Mouse (Mus musculus): ENCODE results near the gene Fbxl19. TPM values are rescaled to one million over a fixed set of nuclear protein-coding genes. Genes with fewer than 3 reads are reported as not detected.

The Fbxl19 gene
- polyA plus RNA-seq, 1 experiment from 2014 or later = 2.9 TPM

- H3K9ac ChIP-seq = no peak overlapping the region
- WGBS (ENCODE audit: insufficient replicate concordance) = 85% methylated on average over 27 of the region's 27 CpGs
- H3K4me1 ChIP-seq (replicated peaks) = peaks cover 6% of the 10 kb centered on the region; the same call in 1 of the 2 replicates
- no peak for ATAC-seq (ENCODE audit: insufficient read depth)
- H3K4me2 ChIP-seq = no peak overlapping the region
- H3K27me3 ChIP-seq = no peaks in the 10 kb centered on the region
- peaks cover 20% of the 10 kb centered on the region for H3K36me3 ChIP-seq (replicated peaks)
- no peaks in the 10 kb centered on the region for H3K9me3 ChIP-seq (replicated peaks)
- no peak overlapping the region for H3K27ac ChIP-seq (replicated peaks)
- H3K4me3 ChIP-seq (replicated peaks) = no peak overlapping the region
Measured at GRCm38 (mm10) chr7:127752069-127752468, 7.7 kb downstream of the Fbxl19 start.

- no peak overlapping the region for H3K27ac ChIP-seq (replicated peaks)
- peaks cover 20% of the 10 kb centered on the region for H3K36me3 ChIP-seq (replicated peaks)
- H3K9me3 ChIP-seq (replicated peaks) = no peaks in the 10 kb centered on the region
- no peak overlapping the region for H3K9ac ChIP-seq
- no peak overlapping the region for H3K4me3 ChIP-seq (replicated peaks)
- H3K4me1 ChIP-seq (replicated peaks) = no peaks in the 10 kb centered on the region
- H3K4me2 ChIP-seq = no peak overlapping the region
- 57% methylated on average over 5 of the region's 5 CpGs for WGBS (ENCODE audit: insufficient replicate concordance)
- ATAC-seq (ENCODE audit: insufficient read depth) = no peak
- H3K27me3 ChIP-seq = no peaks in the 10 kb centered on the region
Measured at GRCm38 (mm10) chr7:127753158-127753557, 8.8 kb downstream of the Fbxl19 start.

DNA sequence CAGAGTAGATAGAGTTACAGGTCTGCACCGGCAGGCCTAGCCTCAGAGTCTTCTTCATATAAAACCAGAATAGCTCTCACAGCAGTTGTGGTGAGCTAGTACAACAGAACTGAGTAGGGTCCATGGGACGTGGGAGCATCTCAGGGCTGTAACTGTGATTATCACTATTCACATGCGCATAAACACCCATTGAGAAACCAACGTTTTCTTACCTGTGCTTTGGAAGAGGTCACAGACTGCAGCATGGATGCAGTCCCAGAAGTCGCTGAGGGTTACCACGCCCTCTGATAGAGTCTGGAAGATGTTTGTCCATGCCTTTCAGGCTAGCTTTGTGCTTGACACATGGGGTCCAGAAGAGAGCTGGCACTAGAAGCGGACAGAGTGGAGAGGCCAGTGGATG, 9.4 kb downstream of the Fbxl19 start:
- Histone ChIP-seq H3K27ac (replicated peaks) (no peak overlapping the region), H3K4me2 (no peak overlapping the region), H3K9ac (no peak overlapping the region), H3K27me3 (no peaks in the 10 kb centered on the region), H3K9me3 (replicated peaks) (no peaks in the 10 kb centered on the region), H3K36me3 (replicated peaks) (peaks cover 20% of the 10 kb centered on the region), H3K4me3 (replicated peaks) (no peak overlapping the region), H3K4me1 (replicated peaks) (no peaks in the 10 kb centered on the region)
- no peak for ATAC-seq (ENCODE audit: insufficient read depth)
- 70% methylated on average over 7 of the region's 7 CpGs for WGBS (ENCODE audit: insufficient replicate concordance)

DNA sequence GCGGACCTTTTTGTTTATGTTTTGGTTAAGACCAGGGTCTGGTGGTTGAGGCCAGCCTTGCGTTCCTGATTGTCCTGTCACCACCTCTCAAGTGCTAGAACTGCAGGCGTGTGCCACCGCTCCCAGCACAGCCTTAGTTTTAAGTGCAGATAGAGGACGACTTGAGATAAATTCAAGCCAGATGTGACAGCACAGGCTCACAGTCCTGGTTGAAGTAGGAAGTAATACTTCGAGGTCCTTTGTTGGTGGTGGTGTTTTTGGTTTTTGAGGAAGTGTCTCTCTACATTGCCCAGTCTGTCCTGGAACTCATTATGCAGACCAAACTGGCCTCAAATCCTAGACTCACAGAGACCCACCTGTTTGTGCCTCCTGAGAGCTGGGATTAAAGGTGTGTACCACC, 15.4 kb downstream of the Fbxl19 start:
- Histone ChIP-seq H3K36me3 (replicated peaks) (0 out of 2 replicates have a peak, but pooled peaks cover 5% of the 10 kb centered on the region), H3K4me1 (replicated peaks) (peaks cover 13% of the 10 kb centered on the region), H3K4me2 (peak overlapping the region; percentile 8; the same call in 1 of the 2 replicates), H3K9ac (no peak overlapping the region), H3K27me3 (no peaks in the 10 kb centered on the region), H3K9me3 (replicated peaks) (no peaks in the 10 kb centered on the region), H3K4me3 (replicated peaks) (no peak overlapping the region), H3K27ac (replicated peaks) (peak overlapping the region; percentile 21; the same call in 1 of the 2 replicates)
- WGBS (ENCODE audit: insufficient replicate concordance) = 21% methylated on average over 6 of the region's 6 CpGs
- no peak for ATAC-seq (ENCODE audit: insufficient read depth)

- H3K36me3 ChIP-seq (replicated peaks) = 0 out of 2 replicates have a peak, but pooled peaks cover 5% of the 10 kb centered on the region
- no peak overlapping the region for H3K4me2 ChIP-seq
- H3K9ac ChIP-seq = no peak overlapping the region
- no peaks in the 10 kb centered on the region for H3K27me3 ChIP-seq
- ATAC-seq (ENCODE audit: insufficient read depth) = no peak
- 77% methylated on average over 3 of the region's 3 CpGs for WGBS (ENCODE audit: insufficient replicate concordance)
- H3K4me3 ChIP-seq (replicated peaks) = no peak overlapping the region
- H3K9me3 ChIP-seq (replicated peaks) = no peaks in the 10 kb centered on the region
- peaks cover 14% of the 10 kb centered on the region for H3K4me1 ChIP-seq (replicated peaks)
- no peak overlapping the region for H3K27ac ChIP-seq (replicated peaks)
Measured at GRCm38 (mm10) chr7:127760478-127760877, 16.1 kb downstream of the Fbxl19 start.

GRCm38 (mm10) chr7:127761026-127761425, 16.7 kb downstream of the Fbxl19 start:
- ATAC-seq (ENCODE audit: insufficient read depth) = peak; percentile 47; the same call in 1 of the 2 replicates

GRCm38 (mm10) chr7:127763642-127764041, 19.3 kb downstream of the Fbxl19 start:
- no peaks in the 10 kb centered on the region for H3K27me3 ChIP-seq
- H3K9ac ChIP-seq = no peak overlapping the region
- peaks cover 46% of the 10 kb centered on the region for H3K4me1 ChIP-seq (replicated peaks)
- WGBS (ENCODE audit: insufficient replicate concordance) = 77% methylated on average over 4 of the region's 4 CpGs
- 0 out of 2 replicates have a peak, but pooled peaks cover 5% of the 10 kb centered on the region for H3K36me3 ChIP-seq (replicated peaks)
- no peak overlapping the region for H3K4me3 ChIP-seq (replicated peaks)
- no peaks in the 10 kb centered on the region for H3K9me3 ChIP-seq (replicated peaks)
- H3K4me2 ChIP-seq = no peak overlapping the region
- H3K27ac ChIP-seq (replicated peaks) = no peak overlapping the region
- ATAC-seq (ENCODE audit: insufficient read depth) = no peak

More at GRCm38 (mm10) chr7:127761026-127761425, 16.7 kb downstream of the Fbxl19 start:
- H3K27ac ChIP-seq (replicated peaks) = no peak overlapping the region
- no peaks in the 10 kb centered on the region for H3K27me3 ChIP-seq
- no peak overlapping the region for H3K4me3 ChIP-seq (replicated peaks)
- H3K36me3 ChIP-seq (replicated peaks) = 0 out of 2 replicates have a peak, but pooled peaks cover 5% of the 10 kb centered on the region
- no peak overlapping the region for H3K9ac ChIP-seq
- no peaks in the 10 kb centered on the region for H3K9me3 ChIP-seq (replicated peaks)
- H3K4me1 ChIP-seq (replicated peaks) = peaks cover 19% of the 10 kb centered on the region
- 15% methylated on average over 7 of the region's 7 CpGs for WGBS (ENCODE audit: insufficient replicate concordance)
- H3K4me2 ChIP-seq = no peak overlapping the region

DNA sequence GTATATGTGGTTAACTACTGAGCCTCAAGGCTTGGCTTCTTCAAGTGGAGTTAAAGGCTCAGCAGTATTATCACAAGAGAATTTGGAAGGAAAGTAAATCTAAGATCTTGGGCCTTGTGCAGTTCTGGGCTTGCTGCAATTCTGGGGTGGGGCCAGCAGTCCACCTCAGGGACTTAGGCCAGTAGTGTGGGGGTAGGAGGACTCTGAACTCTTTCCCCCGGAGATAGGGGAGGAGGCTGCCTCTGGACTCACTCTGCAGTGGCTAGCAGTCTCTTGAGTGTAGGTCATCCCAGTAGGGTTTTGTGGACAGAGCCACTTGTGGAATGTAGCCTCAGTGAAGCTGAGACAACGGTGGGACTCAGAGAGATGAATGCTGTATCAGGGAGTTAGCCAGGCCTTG, 21.4 kb downstream of the Fbxl19 start:
- Histone ChIP-seq H3K36me3 (replicated peaks) (0 out of 2 replicates have a peak, but pooled peaks cover 5% of the 10 kb centered on the region), H3K27me3 (no peaks in the 10 kb centered on the region), H3K4me2 (no peak overlapping the region), H3K27ac (replicated peaks) (peak overlapping the region; percentile 97), H3K4me1 (replicated peaks) (peaks cover 58% of the 10 kb centered on the region), H3K4me3 (replicated peaks) (no peak overlapping the region), H3K9me3 (replicated peaks) (no peaks in the 10 kb centered on the region), H3K9ac (no peak overlapping the region)
- ATAC-seq (ENCODE audit: insufficient read depth) = no peak
- WGBS (ENCODE audit: insufficient replicate concordance) = 75% methylated on average over 2 of the region's 2 CpGs

GRCm38 (mm10) chr7:127766851-127767609, 22.7 kb downstream of the Fbxl19 start:
- Histone ChIP-seq H3K9me3 (replicated peaks) (no peaks in the 10 kb centered on the region), H3K27ac (replicated peaks) (peak overlapping the region; percentile 97), H3K27me3 (no peaks in the 10 kb centered on the region), H3K36me3 (replicated peaks) (0 out of 2 replicates have a peak, but pooled peaks cover 5% of the 10 kb centered on the region), H3K4me1 (replicated peaks) (peaks cover 66% of the 10 kb centered on the region), H3K9ac (peak overlapping the region; percentile 78), H3K4me3 (replicated peaks) (peak overlapping the region; percentile 72), H3K4me2 (peak overlapping the region; percentile 93)
- 27% methylated on average over 17 of the region's 17 CpGs for WGBS (ENCODE audit: insufficient replicate concordance)
- peak; percentile 92 for ATAC-seq (ENCODE audit: insufficient read depth)

- Histone ChIP-seq H3K9me3 (replicated peaks) (no peaks in the 10 kb centered on the region), H3K36me3 (replicated peaks) (0 out of 2 replicates have a peak, but pooled peaks cover 5% of the 10 kb centered on the region), H3K4me2 (peak overlapping the region; percentile 93), H3K27me3 (no peaks in the 10 kb centered on the region), H3K9ac (peak overlapping the region; percentile 78), H3K4me3 (replicated peaks) (peak overlapping the region; percentile 72), H3K4me1 (replicated peaks) (peaks cover 71% of the 10 kb centered on the region), H3K27ac (replicated peaks) (peak overlapping the region; percentile 97)
- ATAC-seq (ENCODE audit: insufficient read depth) = peak; percentile 44
- 59% methylated on average over 19 of the region's 19 CpGs for WGBS (ENCODE audit: insufficient replicate concordance)
Measured at GRCm38 (mm10) chr7:127767671-127768345, 23.5 kb downstream of the Fbxl19 start.

DNA sequence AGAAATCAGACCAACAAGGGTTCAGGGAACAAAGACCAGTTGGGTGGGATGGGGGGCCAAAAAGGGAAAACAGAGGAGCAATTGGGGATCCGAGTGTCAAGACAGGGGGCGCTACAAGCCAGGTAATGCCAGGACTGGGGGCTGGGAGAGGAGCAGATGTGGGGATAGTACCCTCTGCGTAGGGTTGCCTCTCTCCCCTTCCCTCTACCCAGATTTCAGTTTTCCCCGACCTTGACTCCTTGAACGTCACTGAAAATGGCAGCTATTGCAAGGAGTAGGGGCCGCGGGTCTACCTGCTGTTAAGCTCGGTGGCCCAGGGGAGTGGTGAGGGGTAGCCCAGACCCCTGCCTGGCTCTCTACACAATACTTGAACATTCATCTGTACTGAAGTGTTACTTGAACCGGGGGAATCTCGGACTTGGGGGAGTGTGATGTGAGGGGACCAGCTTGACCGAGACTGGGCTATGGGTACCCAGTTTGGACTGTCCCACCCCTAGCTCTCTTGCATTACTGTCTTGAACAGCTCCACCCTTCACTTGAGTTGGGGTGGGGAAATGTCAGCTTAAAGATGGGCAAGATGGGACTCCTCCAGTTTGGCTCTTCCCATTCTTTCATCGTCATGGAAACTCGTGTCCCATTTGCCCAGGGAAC, 24.1 kb downstream of the Fbxl19 start:
- peak overlapping the region; percentile 78 for H3K9ac ChIP-seq
- no peak for ATAC-seq (ENCODE audit: insufficient read depth)
- H3K27ac ChIP-seq (replicated peaks) = peak overlapping the region; percentile 97
- no peaks in the 10 kb centered on the region for H3K27me3 ChIP-seq
- 0 out of 2 replicates have a peak, but pooled peaks cover 5% of the 10 kb centered on the region for H3K36me3 ChIP-seq (replicated peaks)
- peak overlapping the region; percentile 72 for H3K4me3 ChIP-seq (replicated peaks)
- 50% methylated on average over 13 of the region's 13 CpGs for WGBS (ENCODE audit: insufficient replicate concordance)
- H3K9me3 ChIP-seq (replicated peaks) = no peaks in the 10 kb centered on the region
- peaks cover 72% of the 10 kb centered on the region for H3K4me1 ChIP-seq (replicated peaks)
- H3K4me2 ChIP-seq = peak overlapping the region; percentile 93

Data from liver, embryonic 15.5 days (tissue).